Mouse (Mus musculus) lung, postnatal 0 days (tissue): ENCODE measurements at regions not wholly inside any gene's neighbourhood (a gene's known extent, or its start where the extent isn't known, plus 50 kb on each side); places are given as distances from the start of the nearest gene placed in this dataset.

Source experiments
- CTCF ChIP-seq: IDR thresholded peaks from 2 replicates; pipeline ENCODE4 v1.5.1; 2016; ENCODE audit warnings: antibody characterized with exemption, mild to moderate bottlenecking
- EP300 ChIP-seq: IDR thresholded peaks from 2 replicates; pipeline ENCODE4 v1.6.1; 2016; ENCODE audit warnings: antibody characterized with exemption, mild to moderate bottlenecking, control low read depth

GRCm38 (mm10) chr16:87103599-87103998 is 250.4 kb upstream of the N6amt1 start:
- TF ChIP-seq CTCF = no peak
- TF ChIP-seq EP300 = no peak
